Mouse (Mus musculus): ENCODE results near the gene Nup160. TPM values are rescaled to one million over a fixed set of nuclear protein-coding genes. Genes with fewer than 3 reads are reported as not detected.

The Nup160 gene
- polyA plus RNA-seq, 1 experiment, result 52.3 TPM

DNA sequence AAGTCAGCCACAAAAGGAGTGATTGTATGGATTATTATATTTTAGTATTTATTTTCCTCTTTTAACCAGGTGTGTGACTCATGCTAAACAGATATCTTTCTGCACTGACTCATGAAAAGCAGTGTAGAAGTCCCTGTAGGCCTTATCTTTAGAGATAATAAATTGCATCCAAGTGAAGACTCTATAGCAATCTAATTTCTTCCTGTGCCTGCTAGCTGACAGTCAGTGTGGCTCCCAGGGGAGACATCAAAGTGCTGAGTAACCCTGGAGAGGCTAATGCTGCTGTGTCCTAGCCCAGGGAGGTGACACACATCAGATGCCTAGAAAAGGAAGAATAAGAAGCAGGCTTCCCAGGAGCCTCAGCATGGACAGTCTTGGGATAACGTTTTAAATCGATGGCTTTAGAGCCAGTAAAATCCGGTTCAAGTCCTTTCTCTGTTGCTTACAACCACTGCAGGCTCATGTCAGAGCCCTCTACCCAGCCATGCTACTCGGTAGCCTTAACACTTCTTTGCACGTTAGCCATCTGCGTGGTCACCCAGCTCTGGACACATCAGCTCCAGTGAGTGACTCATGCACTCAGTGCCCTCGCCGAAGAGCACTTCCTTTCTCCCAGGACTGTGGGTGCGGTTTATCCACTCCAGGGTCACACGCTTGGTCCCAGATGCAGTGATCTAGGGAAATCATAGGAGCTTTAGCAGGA, 35.9 kb upstream of the Nup160 start:
- Histone ChIP-seq H3K27ac (ENCODE audit: insufficient read depth, low read length) (no peak overlapping the region), H3K4me3 (ENCODE audit: insufficient read depth, low read length) (no peak overlapping the region), H3K4me1 (ENCODE audit: control insufficient read depth, insufficient read depth, low read length) (peaks cover 2% of the 10 kb centered on the region; the same call in 1 of the 2 replicates)
- TF ChIP-seq CTCF (IDR thresholded peaks at IDR 0.05; ENCODE audit: borderline replicate concordance, insufficient read depth, low read length) (no peak), POLR2A (IDR thresholded peaks at IDR 0.05; ENCODE audit: low read depth, low read length) (no peak)

DNA sequence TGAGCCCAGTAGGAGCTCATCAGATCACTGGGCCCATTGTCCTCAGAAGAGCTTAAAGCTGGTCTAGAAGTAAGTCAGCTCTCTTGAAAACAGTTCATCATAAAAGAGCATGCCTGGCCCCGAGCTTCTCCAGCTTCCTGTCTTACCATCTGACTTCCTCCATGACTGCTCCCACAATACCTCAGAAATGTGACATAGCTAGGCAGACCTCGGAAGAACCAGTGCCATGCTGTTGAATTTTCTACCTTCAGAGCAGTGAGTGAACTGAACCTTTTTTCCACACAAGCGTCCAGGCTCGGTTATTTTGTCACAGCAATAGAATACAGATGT, 35.3 kb upstream of the Nup160 start:
- Histone ChIP-seq H3K27ac (ENCODE audit: insufficient read depth, low read length) (no peak overlapping the region), H3K4me1 (ENCODE audit: control insufficient read depth, insufficient read depth, low read length) (peaks cover 2% of the 10 kb centered on the region; the same call in 1 of the 2 replicates), H3K4me3 (ENCODE audit: insufficient read depth, low read length) (no peak overlapping the region)
- no peak for TF ChIP-seq POLR2A (IDR thresholded peaks at IDR 0.05; ENCODE audit: low read depth, low read length)
- no peak for TF ChIP-seq CTCF (IDR thresholded peaks at IDR 0.05; ENCODE audit: borderline replicate concordance, insufficient read depth, low read length)

DNA sequence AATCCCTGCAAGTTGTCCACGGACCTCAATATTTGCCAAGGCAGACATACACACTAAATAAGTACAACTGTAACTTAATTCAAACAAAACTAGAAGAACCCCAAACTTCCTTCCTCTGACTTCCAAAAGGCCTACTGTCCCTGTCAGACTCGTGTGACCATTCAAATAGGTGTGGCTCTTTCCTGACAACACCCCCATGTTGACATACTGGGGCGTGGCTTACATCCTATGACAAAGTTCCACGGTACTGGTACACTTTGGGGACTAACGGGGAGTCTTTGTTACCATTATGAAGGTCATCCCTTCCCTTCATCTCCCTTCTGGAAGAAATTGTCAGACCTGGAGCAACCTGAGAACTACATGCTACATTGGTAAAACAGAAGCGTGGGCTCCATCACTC, 29.9 kb upstream of the Nup160 start:
- TF ChIP-seq CTCF (IDR thresholded peaks at IDR 0.05; ENCODE audit: borderline replicate concordance, insufficient read depth, low read length) (no peak), POLR2A (IDR thresholded peaks at IDR 0.05; ENCODE audit: low read depth, low read length) (no peak)
- no peak overlapping the region for H3K4me3 ChIP-seq (ENCODE audit: insufficient read depth, low read length)
- no peaks in the 10 kb centered on the region for H3K4me1 ChIP-seq (ENCODE audit: control insufficient read depth, insufficient read depth, low read length)

GRCm38 (mm10) chr2:90649405-90649804, 27.6 kb upstream of the Nup160 start:
- Histone ChIP-seq H3K4me1 (ENCODE audit: control insufficient read depth, insufficient read depth, low read length) (no peaks in the 10 kb centered on the region), H3K4me3 (ENCODE audit: insufficient read depth, low read length) (no peak overlapping the region), H3K27ac (ENCODE audit: insufficient read depth, low read length) (no peak overlapping the region)
- TF ChIP-seq POLR2A (IDR thresholded peaks at IDR 0.05; ENCODE audit: low read depth, low read length) (no peak), CTCF (IDR thresholded peaks at IDR 0.05; ENCODE audit: borderline replicate concordance, insufficient read depth, low read length) (no peak)

More for the DNA sequence above, 29.9 kb upstream of the Nup160 start:
- no peak overlapping the region for H3K27ac ChIP-seq (ENCODE audit: insufficient read depth, low read length)

GRCm38 (mm10) chr2:90649965-90650364, 27.1 kb upstream of the Nup160 start:
- Histone ChIP-seq H3K27ac (ENCODE audit: insufficient read depth, low read length) (no peak overlapping the region), H3K4me3 (ENCODE audit: insufficient read depth, low read length) (no peak overlapping the region), H3K4me1 (ENCODE audit: control insufficient read depth, insufficient read depth, low read length) (no peaks in the 10 kb centered on the region)
- TF ChIP-seq POLR2A (IDR thresholded peaks at IDR 0.05; ENCODE audit: low read depth, low read length), result no peak
- TF ChIP-seq CTCF (IDR thresholded peaks at IDR 0.05; ENCODE audit: borderline replicate concordance, insufficient read depth, low read length), result no peak

- no peak overlapping the region for H3K27ac ChIP-seq (ENCODE audit: insufficient read depth, low read length)
- no peaks in the 10 kb centered on the region for H3K4me1 ChIP-seq (ENCODE audit: control insufficient read depth, insufficient read depth, low read length)
- TF ChIP-seq POLR2A (IDR thresholded peaks at IDR 0.05; ENCODE audit: low read depth, low read length), result no peak
- no peak for TF ChIP-seq CTCF (IDR thresholded peaks at IDR 0.05; ENCODE audit: borderline replicate concordance, insufficient read depth, low read length)
- H3K4me3 ChIP-seq (ENCODE audit: insufficient read depth, low read length), result no peak overlapping the region
Observed at GRCm38 (mm10) chr2:90652101-90652500, 24.9 kb upstream of the Nup160 start.

DNA sequence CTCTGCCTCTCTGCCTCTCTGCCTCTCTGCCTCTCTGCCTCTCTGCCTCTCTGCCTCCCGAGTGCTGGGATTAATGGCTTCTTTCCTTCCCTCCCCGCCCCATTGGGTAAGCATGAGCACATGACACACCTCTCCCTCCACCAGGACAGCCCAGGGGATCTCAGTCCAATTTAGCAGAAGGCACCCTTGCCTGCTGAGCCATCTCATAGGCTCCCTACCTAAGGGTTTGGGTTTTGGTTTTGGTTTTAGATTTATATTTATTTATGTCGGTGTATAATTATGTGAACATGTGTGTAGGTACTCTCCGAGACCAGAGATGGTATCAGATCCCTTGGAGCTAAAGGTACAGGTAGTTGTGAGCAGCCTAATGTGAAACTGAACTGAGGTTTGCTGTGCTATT, 24.0 kb upstream of the Nup160 start:
- H3K27ac ChIP-seq (ENCODE audit: insufficient read depth, low read length), result no peak overlapping the region
- no peak overlapping the region for H3K4me3 ChIP-seq (ENCODE audit: insufficient read depth, low read length)
- TF ChIP-seq POLR2A (IDR thresholded peaks at IDR 0.05; ENCODE audit: low read depth, low read length) (no peak), CTCF (IDR thresholded peaks at IDR 0.05; ENCODE audit: borderline replicate concordance, insufficient read depth, low read length) (no peak)
- no peaks in the 10 kb centered on the region for H3K4me1 ChIP-seq (ENCODE audit: control insufficient read depth, insufficient read depth, low read length)

DNA sequence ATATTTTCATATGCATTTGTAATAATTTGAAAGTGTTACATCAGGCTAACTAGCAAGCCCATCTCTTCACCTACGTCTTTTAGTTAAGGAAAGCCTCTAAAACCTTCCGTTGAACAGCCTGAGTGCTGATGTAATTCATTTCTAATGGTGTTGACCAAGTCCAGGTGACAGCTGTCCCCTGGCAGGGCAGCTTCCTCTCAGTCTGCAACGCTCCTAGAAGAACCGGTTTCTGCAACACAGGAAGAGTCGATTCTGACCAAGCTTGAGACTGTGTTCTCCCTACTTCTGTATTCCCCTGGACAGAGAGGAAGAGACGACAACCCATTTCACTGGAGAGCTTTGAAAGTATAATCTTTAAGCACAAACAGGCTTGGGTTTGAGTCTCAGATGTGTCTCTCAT, 21.6 kb upstream of the Nup160 start:
- H3K4me1 ChIP-seq (ENCODE audit: control insufficient read depth, insufficient read depth, low read length), result no peaks in the 10 kb centered on the region
- no peak overlapping the region for H3K4me3 ChIP-seq (ENCODE audit: insufficient read depth, low read length)
- TF ChIP-seq CTCF (IDR thresholded peaks at IDR 0.05; ENCODE audit: borderline replicate concordance, insufficient read depth, low read length) (no peak), POLR2A (IDR thresholded peaks at IDR 0.05; ENCODE audit: low read depth, low read length) (no peak)
- no peak overlapping the region for H3K27ac ChIP-seq (ENCODE audit: insufficient read depth, low read length)

DNA sequence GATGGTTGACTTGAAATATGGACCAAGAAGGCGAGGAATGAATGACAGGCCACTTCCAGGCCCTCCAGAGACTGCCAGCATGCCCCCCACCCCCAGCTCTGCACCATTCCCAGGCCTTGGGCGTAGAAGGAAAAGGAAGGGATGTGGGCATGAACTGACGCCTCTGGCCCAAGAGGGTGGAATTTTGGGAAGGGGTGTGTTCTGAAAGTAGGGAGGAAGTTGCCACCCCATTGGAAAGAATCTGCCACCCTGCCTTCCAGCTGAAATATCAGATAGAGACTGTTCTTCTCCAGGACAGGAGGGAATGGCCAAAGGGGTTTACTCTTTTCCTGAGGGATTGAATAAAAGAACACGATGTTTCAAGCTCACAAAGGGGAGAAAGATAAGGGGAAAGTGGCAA, 18.4 kb upstream of the Nup160 start:
- H3K27ac ChIP-seq (ENCODE audit: insufficient read depth, low read length), result no peak overlapping the region
- no peak for TF ChIP-seq POLR2A (IDR thresholded peaks at IDR 0.05; ENCODE audit: low read depth, low read length)
- TF ChIP-seq CTCF (IDR thresholded peaks at IDR 0.05; ENCODE audit: borderline replicate concordance, insufficient read depth, low read length), result no peak
- H3K4me3 ChIP-seq (ENCODE audit: insufficient read depth, low read length), result no peak overlapping the region
- no peaks in the 10 kb centered on the region for H3K4me1 ChIP-seq (ENCODE audit: control insufficient read depth, insufficient read depth, low read length)

GRCm38 (mm10) chr2:90659016-90659415, 18.0 kb upstream of the Nup160 start:
- Histone ChIP-seq H3K4me1 (ENCODE audit: control insufficient read depth, insufficient read depth, low read length) (no peaks in the 10 kb centered on the region), H3K4me3 (ENCODE audit: insufficient read depth, low read length) (no peak overlapping the region), H3K27ac (ENCODE audit: insufficient read depth, low read length) (no peak overlapping the region)
- no peak for TF ChIP-seq CTCF (IDR thresholded peaks at IDR 0.05; ENCODE audit: borderline replicate concordance, insufficient read depth, low read length)
- no peak for TF ChIP-seq POLR2A (IDR thresholded peaks at IDR 0.05; ENCODE audit: low read depth, low read length)

Data from embryonic fibroblast, embryonic 13.5 days (primary cell).